Mouse (Mus musculus) lung, postnatal 0 days (tissue): Measurements from ENCODE around the gene 1700029J07Rik. TPM values are rescaled to one million over a fixed set of nuclear protein-coding genes. Genes with fewer than 3 reads are reported as not detected.

Source experiments
- ATAC-seq: fragments of 200-750 bp; cut with Nextera tagmentation; 2 replicates; pipeline ENCODE4 v1.8.0; 2017; ENCODE audit warnings: moderate library complexity
- DNase-seq: peaks from one replicate; pipeline ENCODE4 v3.0.0-alpha.2; 2016; ENCODE audit warnings: low spot score
- H3K27ac ChIP-seq: fragments of 300-500 bp; sonication (generic); 2 replicates; pipeline ENCODE4 v1.5.1; 2014; ENCODE audit warnings: antibody characterized with exemption, mild to moderate bottlenecking, low read length, mixed read lengths
- H3K27me3 ChIP-seq: fragments of 300-500 bp; sonication (generic); replicated peaks from 2 replicates; pipeline ENCODE4 v1.6.1; 2014; ENCODE audit warnings: low read length, mixed read lengths; ENCODE audit not compliant: insufficient read depth
- H3K36me3 ChIP-seq: fragments of 300-500 bp; sonication (generic); 2 replicates; pipeline ENCODE4 v1.6.1; 2014; ENCODE audit warnings: low read length, mixed read lengths; ENCODE audit not compliant: insufficient read depth
- H3K4me1 ChIP-seq: fragments of 300-500 bp; sonication (generic); 2 replicates; pipeline ENCODE4 v1.6.1; 2014; ENCODE audit warnings: antibody characterized with exemption, low read depth, low read length, mixed read lengths; ENCODE audit not compliant: insufficient read depth
- H3K4me2 ChIP-seq: fragments of 300-500 bp; sonication (generic); replicated peaks from 2 replicates; pipeline ENCODE4 v1.6.1; 2014; ENCODE audit warnings: low read depth, mild to moderate bottlenecking, low read length, moderate library complexity, mixed read lengths
- H3K4me3 ChIP-seq: fragments of 300-500 bp; sonication (generic); 2 replicates; pipeline ENCODE4 v1.5.1; 2014; ENCODE audit warnings: low read depth, low read length
- H3K9ac ChIP-seq: fragments of 300-500 bp; sonication (generic); replicated peaks from 2 replicates; pipeline ENCODE4 v1.6.1; 2014; ENCODE audit warnings: low read depth, mild to moderate bottlenecking
- H3K9me3 ChIP-seq: fragments of 300-500 bp; sonication (generic); 2 replicates; pipeline ENCODE4 v1.6.1; 2016; ENCODE audit warnings: low read length, mixed read lengths
- CTCF ChIP-seq: IDR thresholded peaks from 2 replicates; pipeline ENCODE4 v1.5.1; 2016; ENCODE audit warnings: antibody characterized with exemption, mild to moderate bottlenecking
- EP300 ChIP-seq: IDR thresholded peaks from 2 replicates; pipeline ENCODE4 v1.6.1; 2016; ENCODE audit warnings: antibody characterized with exemption, mild to moderate bottlenecking, control low read depth
- WGBS: fragments of 180-500 bp; shearing (Covaris S2); extraction: QIAGEN DNeasy Blood & Tissue Kit; methylation state at CpG from one replicate; pipeline ENCODE4 v1.1.7; 2014; 5-methylcytosine and 5-hydroxymethylcytosine counted together
- polyA plus RNA-seq: library from polyadenylated mRNA; unstranded; fragments of >200 nt; fragmentation: Nextera tagmentation; extraction: Ambion mirVana; gene quantifications from 2 replicates; pipeline ENCODE4 v1.2.1, GENCODE M21; 2015

Gene 1700029J07Rik
- polyA plus RNA-seq, 1 experiment from 2014 or later = 5.0 TPM

- no peaks in the 10 kb centered on the region for H3K36me3 ChIP-seq
- H3K27me3 ChIP-seq = no peaks in the 10 kb centered on the region
- H3K4me2 ChIP-seq = no peak overlapping the region
- no peaks in the 10 kb centered on the region for H3K4me1 ChIP-seq
- H3K9ac ChIP-seq = no peak overlapping the region
- peak; percentile 49 for ATAC-seq
- 0 out of 2 replicates have a peak, but pooled peaks have one; percentile 7 for TF ChIP-seq EP300
- no peak for TF ChIP-seq CTCF
- DNase-seq = no peak
- H3K27ac ChIP-seq = no peak overlapping the region
- no peak overlapping the region for H3K4me3 ChIP-seq
- no peaks in the 10 kb centered on the region for H3K9me3 ChIP-seq
- 62% methylated on average over 7 of the region's 7 CpGs for WGBS
Observed at GRCm38 (mm10) chr8:45905591-45906250, 69.3 kb downstream of the 1700029J07Rik start.

DNA sequence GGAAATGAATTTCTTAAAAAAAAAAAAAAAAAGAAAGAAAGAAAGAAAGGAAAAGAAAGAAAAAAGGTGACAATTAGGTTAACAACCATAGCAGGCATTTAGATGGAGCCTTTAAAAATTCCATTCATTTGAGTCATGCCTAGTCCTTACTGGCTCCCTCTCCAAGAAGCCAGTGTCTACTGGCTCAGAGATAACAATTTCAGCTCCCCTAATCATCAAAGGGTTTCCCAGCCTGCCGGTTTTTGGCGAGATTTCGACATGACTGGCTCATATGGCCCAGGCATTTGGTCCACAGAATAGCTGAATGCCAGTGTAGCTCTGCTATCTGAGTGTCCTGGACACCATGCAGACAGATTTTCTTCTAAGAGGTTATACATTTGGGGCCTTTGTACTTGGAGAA is 71.4 kb downstream of the 1700029J07Rik start:
- no peak overlapping the region for H3K4me2 ChIP-seq
- TF ChIP-seq EP300 = no peak
- no peak for TF ChIP-seq CTCF
- H3K9ac ChIP-seq = no peak overlapping the region
- H3K36me3 ChIP-seq = no peaks in the 10 kb centered on the region
- 13% methylated on average over 3 of the region's 3 CpGs for WGBS
- H3K27ac ChIP-seq = no peak overlapping the region
- H3K9me3 ChIP-seq = no peaks in the 10 kb centered on the region
- H3K4me3 ChIP-seq = no peak overlapping the region
- H3K4me1 ChIP-seq = no peaks in the 10 kb centered on the region
- H3K27me3 ChIP-seq = no peaks in the 10 kb centered on the region
- DNase-seq (peak; percentile 36), ATAC-seq (peak; percentile 58; the same call in 1 of the 2 replicates)

Other genes with a start within 250 kb of the 1700029J07Rik start
- gene Pdlim3, start 89.8 kb downstream of the 1700029J07Rik start, polyA plus RNA-seq = 54.7 and 59.2 TPM in 2 replicates
- gene Ccdc110, start 40.6 kb downstream of the 1700029J07Rik start, polyA plus RNA-seq = not detected in 2 replicates
- gene Ufsp2, start 276 bp upstream of the 1700029J07Rik start, polyA plus RNA-seq = 64.9 and 69.3 TPM in 2 replicates
- gene Lrp2bp, start 24.1 kb upstream of the 1700029J07Rik start, polyA plus RNA-seq = 0.76 and 0.91 TPM in 2 replicates
- 27.9 and 36.0 TPM in 2 replicates for gene Ankrd37, start 30.5 kb upstream of the 1700029J07Rik start, polyA plus RNA-seq
- gene Cfap97, start 176.5 kb upstream of the 1700029J07Rik start, polyA plus RNA-seq = 25.8 and 29.5 TPM in 2 replicates
- gene Snx25, start 176.9 kb upstream of the 1700029J07Rik start, polyA plus RNA-seq = 34.5 and 35.2 TPM in 2 replicates
- 292 and 307 TPM in 2 replicates for gene Slc25a4, start 236.0 kb upstream of the 1700029J07Rik start, polyA plus RNA-seq